Mouse (Mus musculus) lung, adult 2 months (tissue): ENCODE results near the gene Rnf114.

ENCODE experiments used
- CTCF ChIP-seq: fragments of 200-500 bp; IDR thresholded peaks from 2 replicates; pipeline ENCODE4 v1.5.1; 2011; ENCODE audit warnings: mild to moderate bottlenecking, low read length, control low read depth; ENCODE audit not compliant: insufficient read depth
- POLR2A ChIP-seq: fragments of 200-500 bp; IDR thresholded peaks from 2 replicates; pipeline ENCODE4 v1.6.1; 2011; ENCODE audit warnings: low read depth, mild to moderate bottlenecking, control low read depth, low read length, borderline replicate concordance; ENCODE audit errors: extremely low read depth

DNA sequence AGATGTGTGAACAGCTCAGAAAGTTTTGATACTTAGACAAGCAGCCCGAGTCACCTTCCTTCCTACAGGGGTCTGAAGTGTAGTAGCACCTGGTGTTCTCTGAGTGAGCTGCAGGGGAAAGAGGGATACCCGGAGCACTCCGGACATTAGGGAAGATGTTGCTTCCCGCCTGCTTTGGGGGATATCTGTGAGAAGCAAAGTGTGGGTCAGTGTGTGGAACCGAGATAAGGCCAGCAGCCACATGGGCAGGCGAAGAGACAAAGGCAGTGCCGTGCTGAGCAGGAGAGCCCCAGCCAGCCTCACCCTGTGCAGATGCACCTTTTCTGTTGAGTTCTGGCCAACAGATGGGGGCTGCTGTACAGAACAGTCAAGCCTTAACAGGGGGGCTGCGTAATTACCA is 44.8 kb upstream of the Rnf114 start:
- TF ChIP-seq CTCF (no peak), POLR2A (no peak)
